Mouse (Mus musculus): ENCODE data around the gene Slc9a4.

- TF ChIP-seq CTCF (IDR thresholded peaks at IDR 0.05; ENCODE audit: insufficient read depth, low read depth, low read length) (no peak), POLR2A (IDR thresholded peaks at IDR 0.05; ENCODE audit: insufficient read depth, low read depth, low read length) (no peak)
Measured at GRCm38 (mm10) chr1:40624954-40625353, 45.1 kb downstream of the Slc9a4 start.

Data from olfactory bulb, adult 2 months (tissue).